Mouse (Mus musculus): ENCODE results near the gene Pgm2l1. TPM values are rescaled to one million over a fixed set of nuclear protein-coding genes. Genes with fewer than 3 reads are reported as not detected.

The Pgm2l1 gene
- 2.1 and 3.1 TPM in 2 replicates for polyA plus RNA-seq (2015; fragmentation: Nextera tagmentation; extraction: Ambion mirVana)

GRCm38 (mm10) chr7:100227158-100227875 is at the start of gene Pgm2l1:
Gene Pgm2l1, plus strand, starts transcription at chr7:100227394.
- no peaks in the 10 kb centered on the region for H3K9me3 ChIP-seq
- H3K36me3 ChIP-seq: no peaks in the 10 kb centered on the region
- H3K27me3 ChIP-seq: no peaks in the 10 kb centered on the region
- WGBS: under 1% methylated on average over 64 of the region's 72 CpGs
- H3K9ac ChIP-seq: peak within 1 kb of the TSS; percentile 56
- peaks cover 8% of the 10 kb centered on the region; the same call in 1 of the 2 replicates for H3K4me1 ChIP-seq
- ATAC-seq (ENCODE audit: insufficient number of reproducible peaks, low FRiP score, low TSS enrichment, low read depth): peak; percentile 97
- peak within 1 kb of the TSS; percentile 83 for H3K27ac ChIP-seq
- H3K4me3 ChIP-seq: peak within 1 kb of the TSS; percentile 66
- H3K4me2 ChIP-seq: peak within 1 kb of the TSS; percentile 97

- H3K9me3 ChIP-seq: no peaks in the 10 kb centered on the region
- no peaks in the 10 kb centered on the region for H3K36me3 ChIP-seq
- H3K4me1 ChIP-seq: peaks cover 14% of the 10 kb centered on the region
- peak overlapping the region; percentile 23; the same call in 1 of the 2 replicates for H3K9ac ChIP-seq
- H3K4me2 ChIP-seq: peak overlapping the region; percentile 60
- peaks cover 51% of the 10 kb centered on the region for H3K27me3 ChIP-seq
- 8% methylated on average over 30 of the region's 30 CpGs for WGBS
- peak; percentile 63; the same call in 1 of the 2 replicates for ATAC-seq (ENCODE audit: insufficient number of reproducible peaks, low FRiP score, low TSS enrichment, low read depth)
- H3K4me3 ChIP-seq: peak overlapping the region; percentile 37
- H3K27ac ChIP-seq: no peak overlapping the region
Measured at GRCm38 (mm10) chr7:100178016-100178890, 48.9 kb upstream of the Pgm2l1 start.

- H3K27ac ChIP-seq: no peak overlapping the region
- peaks cover 14% of the 10 kb centered on the region for H3K4me1 ChIP-seq
- peaks cover 51% of the 10 kb centered on the region for H3K27me3 ChIP-seq
- no peaks in the 10 kb centered on the region for H3K9me3 ChIP-seq
- H3K4me2 ChIP-seq: peak overlapping the region; percentile 60
- peak overlapping the region; percentile 23; the same call in 1 of the 2 replicates for H3K9ac ChIP-seq
- whole genome bisulfite sequencing: 2% methylated on average over 15 of the region's 15 CpGs
- H3K36me3 ChIP-seq: no peaks in the 10 kb centered on the region
- peak overlapping the region; percentile 37 for H3K4me3 ChIP-seq
- ATAC-seq (ENCODE audit: insufficient number of reproducible peaks, low FRiP score, low TSS enrichment, low read depth): no peak
Measured at GRCm38 (mm10) chr7:100178891-100179233, 48.3 kb upstream of the Pgm2l1 start.

GRCm38 (mm10) chr7:100179394-100179793 is 47.8 kb upstream of the Pgm2l1 start:
- H3K36me3 ChIP-seq: no peaks in the 10 kb centered on the region
- no peaks in the 10 kb centered on the region for H3K9me3 ChIP-seq
- peak overlapping the region; percentile 37; the same call in 1 of the 2 replicates for H3K4me3 ChIP-seq
- peak overlapping the region; percentile 60; the same call in 1 of the 2 replicates for H3K4me2 ChIP-seq
- ATAC-seq (ENCODE audit: insufficient number of reproducible peaks, low FRiP score, low TSS enrichment, low read depth): no peak
- WGBS: 52% methylated on average over 7 of the region's 7 CpGs
- H3K9ac ChIP-seq: no peak overlapping the region
- peaks cover 14% of the 10 kb centered on the region for H3K4me1 ChIP-seq
- no peak overlapping the region for H3K27ac ChIP-seq
- H3K27me3 ChIP-seq: peaks cover 51% of the 10 kb centered on the region

GRCm38 (mm10) chr7:100179836-100180407 is 47.3 kb upstream of the Pgm2l1 start:
- no peak overlapping the region for H3K9ac ChIP-seq
- H3K4me1 ChIP-seq: peaks cover 14% of the 10 kb centered on the region
- no peak overlapping the region for H3K4me3 ChIP-seq
- 72% methylated on average over 7 of the region's 7 CpGs for WGBS
- 0 out of 2 replicates have a peak overlapping the region, but pooled peaks have one; percentile 5 for H3K4me2 ChIP-seq
- ATAC-seq (ENCODE audit: insufficient number of reproducible peaks, low FRiP score, low TSS enrichment, low read depth): no peak
- no peaks in the 10 kb centered on the region for H3K36me3 ChIP-seq
- H3K27ac ChIP-seq: no peak overlapping the region
- H3K9me3 ChIP-seq: no peaks in the 10 kb centered on the region
- peaks cover 51% of the 10 kb centered on the region for H3K27me3 ChIP-seq

- no peak overlapping the region for H3K27ac ChIP-seq
- WGBS: 90% methylated on average over 2 of the region's 2 CpGs
- H3K4me1 ChIP-seq: peaks cover 14% of the 10 kb centered on the region
- H3K9ac ChIP-seq: no peak overlapping the region
- H3K4me3 ChIP-seq: no peak overlapping the region
- peaks cover 42% of the 10 kb centered on the region for H3K27me3 ChIP-seq
- H3K9me3 ChIP-seq: no peaks in the 10 kb centered on the region
- no peak overlapping the region for H3K4me2 ChIP-seq
- ATAC-seq (ENCODE audit: insufficient number of reproducible peaks, low FRiP score, low TSS enrichment, low read depth): no peak
- no peaks in the 10 kb centered on the region for H3K36me3 ChIP-seq
Measured at GRCm38 (mm10) chr7:100181176-100181575, 46.0 kb upstream of the Pgm2l1 start.

GRCm38 (mm10) chr7:100181614-100182013 is 45.6 kb upstream of the Pgm2l1 start:
- no peak overlapping the region for H3K27ac ChIP-seq
- H3K4me3 ChIP-seq: no peak overlapping the region
- H3K9me3 ChIP-seq: no peaks in the 10 kb centered on the region
- no peak for ATAC-seq (ENCODE audit: insufficient number of reproducible peaks, low FRiP score, low TSS enrichment, low read depth)
- WGBS: 61% methylated on average over 3 of the region's 3 CpGs
- H3K9ac ChIP-seq: no peak overlapping the region
- no peak overlapping the region for H3K4me2 ChIP-seq
- H3K36me3 ChIP-seq: no peaks in the 10 kb centered on the region
- peaks cover 14% of the 10 kb centered on the region for H3K4me1 ChIP-seq
- peaks cover 38% of the 10 kb centered on the region for H3K27me3 ChIP-seq

- no peak for ATAC-seq (ENCODE audit: insufficient number of reproducible peaks, low FRiP score, low TSS enrichment, low read depth)
- Histone ChIP-seq H3K27me3 (peaks cover 32% of the 10 kb centered on the region), H3K36me3 (no peaks in the 10 kb centered on the region), H3K9ac (no peak overlapping the region), H3K4me3 (no peak overlapping the region), H3K9me3 (no peaks in the 10 kb centered on the region), H3K27ac (no peak overlapping the region), H3K4me2 (no peak overlapping the region), H3K4me1 (peaks cover 14% of the 10 kb centered on the region)
- 66% methylated on average over 3 of the region's 3 CpGs for WGBS
Measured at GRCm38 (mm10) chr7:100182388-100182787, 44.8 kb upstream of the Pgm2l1 start.

- H3K9ac ChIP-seq: no peak overlapping the region
- no peak for ATAC-seq (ENCODE audit: insufficient number of reproducible peaks, low FRiP score, low TSS enrichment, low read depth)
- no peaks in the 10 kb centered on the region for H3K36me3 ChIP-seq
Measured at GRCm38 (mm10) chr7:100187601-100188000, 39.6 kb upstream of the Pgm2l1 start.

GRCm38 (mm10) chr7:100190167-100190566 is 37.0 kb upstream of the Pgm2l1 start:
- Histone ChIP-seq H3K36me3 (no peaks in the 10 kb centered on the region), H3K9ac (no peak overlapping the region), H3K4me2 (no peak overlapping the region), H3K4me1 (no peaks in the 10 kb centered on the region), H3K27me3 (no peaks in the 10 kb centered on the region), H3K9me3 (no peaks in the 10 kb centered on the region), H3K4me3 (no peak overlapping the region), H3K27ac (no peak overlapping the region)
- ATAC-seq (ENCODE audit: insufficient number of reproducible peaks, low FRiP score, low TSS enrichment, low read depth): no peak
- 45% methylated on average over 4 of the region's 4 CpGs for WGBS

More at GRCm38 (mm10) chr7:100187601-100188000, 39.6 kb upstream of the Pgm2l1 start:
- H3K27ac ChIP-seq: no peak overlapping the region
- WGBS: 23% methylated on average over 7 of the region's 7 CpGs
- H3K4me2 ChIP-seq: no peak overlapping the region
- H3K4me3 ChIP-seq: no peak overlapping the region
- no peaks in the 10 kb centered on the region for H3K9me3 ChIP-seq
- H3K4me1 ChIP-seq: no peaks in the 10 kb centered on the region
- no peaks in the 10 kb centered on the region for H3K27me3 ChIP-seq

GRCm38 (mm10) chr7:100190778-100191177 is 36.4 kb upstream of the Pgm2l1 start:
- ATAC-seq (ENCODE audit: insufficient number of reproducible peaks, low FRiP score, low TSS enrichment, low read depth): no peak
- Histone ChIP-seq H3K9me3 (no peaks in the 10 kb centered on the region), H3K4me2 (no peak overlapping the region), H3K27me3 (no peaks in the 10 kb centered on the region), H3K36me3 (no peaks in the 10 kb centered on the region), H3K9ac (no peak overlapping the region), H3K27ac (no peak overlapping the region), H3K4me3 (no peak overlapping the region), H3K4me1 (no peaks in the 10 kb centered on the region)
- 2% methylated on average over 4 of the region's 4 CpGs for WGBS

Measured in limb, embryonic 15.5 days (tissue).